Mouse (Mus musculus) heart, adult 18-20 months (tissue): ENCODE measurements around the gene Il2ra. TPM values are rescaled to one million over a fixed set of nuclear protein-coding genes. Genes with fewer than 3 reads are reported as not detected.
"Not testable (repeated sequence)": the region's sequence is repeated elsewhere in the genome, so short reads cannot be mapped to it uniquely, and the experiment has no call there.

Source experiments
- DNase-seq, 2 experiments: peaks; one replicate each; pipeline ENCODE4 v3.0.0; 2021 to 2022; ENCODE audit warnings: mixed read lengths in 1 of 2
- long read RNA-seq, 2 experiments: library from polyadenylated mRNA; stranded (forward); transcript quantifications; one replicate each; pipeline ENCODE4 v2.0.0; 2021
- total RNA-seq, 2 experiments: library from RNA; stranded (reverse); gene quantifications; 2 replicates each; pipeline ENCODE4 v1.2.3; 2021

Gene Il2ra
- 1 to 10 TPM in 1 of 2 experiments, under 1 TPM in 1; 0.62 to 1.2 TPM for total RNA-seq
- long read RNA-seq, experiment 1, partial matches to known transcripts: 0 of 1 reads
- long read RNA-seq, experiment 1, other reads (novel, unspliced or antisense): 1 of 1 reads
- long read RNA-seq, experiment 2: 0 reads

GRCm38 (mm10) chr2:11642451-11642941 lies at the start of gene Il2ra:
Gene Il2ra (plus strand): TSS chr2:11642807.
- DNase-seq: no peak

GRCm38 (mm10) chr2:11596690-11597089 lies 45.9 kb upstream of the Il2ra start:
- no peak for DNase-seq

GRCm38 (mm10) chr2:11597906-11598305 lies 44.7 kb upstream of the Il2ra start:
- DNase-seq: no peak

- no peak for DNase-seq
Observed at GRCm38 (mm10) chr2:11601795-11602194, 40.8 kb upstream of the Il2ra start.

- DNase-seq: peak; percentile 95 to 99
Observed at GRCm38 (mm10) chr2:11602506-11603489, 39.8 kb upstream of the Il2ra start.

- no peak for DNase-seq
Observed at GRCm38 (mm10) chr2:11604053-11604452, 38.6 kb upstream of the Il2ra start, which contains the start of gene Rbm17. Gene Rbm17 (minus strand): TSS chr2:11604153.

GRCm38 (mm10) chr2:11604911-11605310 lies 37.7 kb upstream of the Il2ra start:
- DNase-seq: no peak

GRCm38 (mm10) chr2:11606718-11607117 lies 35.9 kb upstream of the Il2ra start:
- DNase-seq: not testable (repeated sequence)

- not testable (repeated sequence) for DNase-seq
Observed at GRCm38 (mm10) chr2:11612939-11613338, 29.7 kb upstream of the Il2ra start.

GRCm38 (mm10) chr2:11616846-11617245 lies 25.8 kb upstream of the Il2ra start:
- no peak for DNase-seq

- no peak for DNase-seq
Observed at GRCm38 (mm10) chr2:11619598-11619997, 23.0 kb upstream of the Il2ra start.

- no peak for DNase-seq
Observed at GRCm38 (mm10) chr2:11623173-11623572, 19.4 kb upstream of the Il2ra start.

GRCm38 (mm10) chr2:11623726-11624125 lies 18.9 kb upstream of the Il2ra start:
- no peak for DNase-seq

- no peak for DNase-seq
Observed at GRCm38 (mm10) chr2:11625890-11626289, 16.7 kb upstream of the Il2ra start, which contains the start of gene Gm17490. Gene Gm17490 (minus strand): TSS chr2:11626264.

- no peak for DNase-seq
Observed at GRCm38 (mm10) chr2:11635035-11635434, 7.6 kb upstream of the Il2ra start.

GRCm38 (mm10) chr2:11635471-11636137 lies 7.0 kb upstream of the Il2ra start:
- DNase-seq: no peak

- DNase-seq: no peak
Observed at GRCm38 (mm10) chr2:11636138-11636480, 6.5 kb upstream of the Il2ra start.

GRCm38 (mm10) chr2:11637115-11637514 lies 5.5 kb upstream of the Il2ra start:
- peak in 1 of 2 experiments; percentile 25 for DNase-seq

GRCm38 (mm10) chr2:11644057-11644456 lies 1.4 kb downstream of the Il2ra start:
- DNase-seq: no peak

GRCm38 (mm10) chr2:11645297-11645696 lies 2.7 kb downstream of the Il2ra start:
- DNase-seq: no peak

GRCm38 (mm10) chr2:11651476-11651875 lies 8.9 kb downstream of the Il2ra start:
- DNase-seq: no peak

GRCm38 (mm10) chr2:11652196-11652595 lies 9.6 kb downstream of the Il2ra start:
- DNase-seq: no peak

GRCm38 (mm10) chr2:11652780-11653179 lies 10.2 kb downstream of the Il2ra start:
- no peak for DNase-seq
